Mouse (Mus musculus): ENCODE measurements around the gene Sap30l. TPM values are rescaled to one million over a fixed set of nuclear protein-coding genes. Genes with fewer than 3 reads are reported as not detected.

Gene Sap30l
- polyA plus RNA-seq, 1 experiment from 2014 or later = 12.0 TPM

DNA sequence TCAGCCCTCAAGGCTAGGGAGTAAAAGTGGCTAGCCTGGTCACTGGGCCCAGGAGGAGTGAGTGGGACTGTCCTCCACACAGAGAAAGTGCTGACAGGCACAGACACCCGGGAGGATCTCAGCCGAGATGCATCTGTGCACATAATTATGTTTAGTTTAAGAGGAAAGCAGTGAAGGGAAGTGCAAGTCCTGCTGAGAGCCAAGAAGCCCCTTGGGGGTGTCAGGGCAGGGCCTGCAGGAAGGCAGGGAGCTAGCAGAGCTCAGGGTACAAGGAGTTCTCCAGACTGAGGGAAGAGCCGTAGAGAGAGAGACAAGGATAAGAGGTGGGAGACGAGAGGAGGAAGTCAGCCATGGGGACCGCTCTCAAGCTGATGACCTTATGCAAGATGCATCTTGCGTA, 25.6 kb upstream of the Sap30l start:
- 60% methylated on average over 6 of the region's 6 CpGs for WGBS
- no peak for ATAC-seq

DNA sequence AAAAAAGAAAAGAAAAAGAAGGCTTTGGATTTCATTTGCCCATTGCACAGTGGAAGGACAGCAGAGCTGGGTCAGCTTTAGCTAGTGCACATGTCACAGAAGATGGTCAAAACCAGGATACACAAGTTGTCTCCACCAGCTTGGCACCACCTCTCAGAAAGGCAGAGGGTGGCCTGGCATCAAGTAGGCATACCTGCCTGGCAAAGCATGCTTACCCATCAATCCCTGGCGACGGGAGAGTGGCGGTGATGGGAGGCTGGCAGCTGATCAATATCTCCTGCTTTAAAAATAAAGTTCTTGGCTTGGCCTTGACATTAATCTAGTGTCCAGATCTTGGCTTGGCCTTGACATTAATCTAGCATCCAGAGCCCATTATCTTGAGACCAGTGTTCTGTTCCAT, 24.9 kb upstream of the Sap30l start:
- no peak for ATAC-seq
- Histone ChIP-seq H3K4me2 (replicated peaks) (no peak overlapping the region), H3K27ac (no peak overlapping the region), H3K9me3 (no peaks in the 10 kb centered on the region), H3K36me3 (no peaks in the 10 kb centered on the region), H3K4me1 (replicated peaks) (peaks cover 9% of the 10 kb centered on the region; the same call in 1 of the 2 replicates), H3K9ac (no peak overlapping the region), H3K27me3 (replicated peaks) (no peaks in the 10 kb centered on the region), H3K4me3 (replicated peaks) (no peak overlapping the region)
- 94% methylated on average over 3 of the region's 3 CpGs for WGBS

More for the DNA sequence above, 25.6 kb upstream of the Sap30l start:
- H3K4me3 ChIP-seq (replicated peaks) = no peak overlapping the region
- H3K27ac ChIP-seq = no peak overlapping the region
- H3K9me3 ChIP-seq = no peaks in the 10 kb centered on the region
- H3K27me3 ChIP-seq (replicated peaks) = no peaks in the 10 kb centered on the region
- no peaks in the 10 kb centered on the region for H3K36me3 ChIP-seq
- H3K4me2 ChIP-seq (replicated peaks) = no peak overlapping the region
- peaks cover 9% of the 10 kb centered on the region; the same call in 1 of the 2 replicates for H3K4me1 ChIP-seq (replicated peaks)
- no peak overlapping the region for H3K9ac ChIP-seq

DNA sequence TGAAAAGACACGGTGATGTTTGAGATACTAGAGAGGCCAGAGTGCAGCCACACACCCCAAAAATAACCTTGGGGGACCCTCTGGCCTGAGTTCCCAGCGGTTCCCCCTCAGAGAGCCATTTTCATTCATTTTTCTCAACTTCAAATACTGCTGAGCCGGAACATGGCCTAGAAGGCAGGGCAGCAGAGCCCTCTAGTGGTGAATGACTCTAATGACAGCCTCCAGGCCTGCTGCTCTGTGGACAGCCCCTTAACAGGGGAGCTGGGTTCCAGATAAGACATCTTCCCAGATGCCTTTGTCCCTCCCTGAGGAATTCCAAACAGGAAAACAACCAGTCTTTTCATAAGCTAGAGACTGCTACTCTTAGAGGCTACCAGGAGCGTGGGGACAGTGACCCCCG, 23.1 kb upstream of the Sap30l start:
- Histone ChIP-seq H3K9ac (no peak overlapping the region), H3K4me3 (replicated peaks) (no peak overlapping the region), H3K27me3 (replicated peaks) (no peaks in the 10 kb centered on the region), H3K9me3 (no peaks in the 10 kb centered on the region), H3K27ac (0 out of 2 replicates have a peak overlapping the region, but pooled peaks have one; percentile 11), H3K36me3 (no peaks in the 10 kb centered on the region), H3K4me2 (replicated peaks) (no peak overlapping the region), H3K4me1 (replicated peaks) (peaks cover 9% of the 10 kb centered on the region; the same call in 1 of the 2 replicates)
- 26% methylated on average over 5 of the region's 5 CpGs for WGBS
- ATAC-seq = peak; percentile 41; the same call in 1 of the 2 replicates

DNA sequence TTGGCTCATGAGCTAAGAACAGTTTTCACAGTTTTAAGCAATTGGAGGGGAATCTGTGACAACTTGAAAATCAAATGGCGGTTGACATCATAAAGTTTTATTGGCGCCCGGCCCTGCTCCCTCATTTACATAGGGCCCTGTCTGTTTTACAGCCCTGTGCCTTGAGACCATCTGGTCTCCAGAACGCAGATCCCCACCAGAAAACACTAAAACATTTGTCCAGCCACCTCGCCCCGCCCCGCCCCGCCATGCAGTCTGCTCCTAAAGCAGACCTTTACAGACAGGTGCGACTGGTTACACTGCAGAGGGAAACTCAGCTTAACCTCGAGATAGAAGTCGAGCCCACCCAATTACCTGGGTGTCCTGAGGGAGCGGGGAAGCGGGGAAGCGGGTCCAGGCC, 21.6 kb upstream of the Sap30l start:
- no peaks in the 10 kb centered on the region for H3K36me3 ChIP-seq
- 50% methylated on average over 14 of the region's 14 CpGs for WGBS
- H3K27ac ChIP-seq = peak overlapping the region; percentile 79
- H3K27me3 ChIP-seq (replicated peaks) = no peaks in the 10 kb centered on the region
- peaks cover 9% of the 10 kb centered on the region; the same call in 1 of the 2 replicates for H3K4me1 ChIP-seq (replicated peaks)
- H3K9ac ChIP-seq = no peak overlapping the region
- ATAC-seq = peak; percentile 85
- no peak overlapping the region for H3K4me3 ChIP-seq (replicated peaks)
- no peaks in the 10 kb centered on the region for H3K9me3 ChIP-seq
- H3K4me2 ChIP-seq (replicated peaks) = no peak overlapping the region

DNA sequence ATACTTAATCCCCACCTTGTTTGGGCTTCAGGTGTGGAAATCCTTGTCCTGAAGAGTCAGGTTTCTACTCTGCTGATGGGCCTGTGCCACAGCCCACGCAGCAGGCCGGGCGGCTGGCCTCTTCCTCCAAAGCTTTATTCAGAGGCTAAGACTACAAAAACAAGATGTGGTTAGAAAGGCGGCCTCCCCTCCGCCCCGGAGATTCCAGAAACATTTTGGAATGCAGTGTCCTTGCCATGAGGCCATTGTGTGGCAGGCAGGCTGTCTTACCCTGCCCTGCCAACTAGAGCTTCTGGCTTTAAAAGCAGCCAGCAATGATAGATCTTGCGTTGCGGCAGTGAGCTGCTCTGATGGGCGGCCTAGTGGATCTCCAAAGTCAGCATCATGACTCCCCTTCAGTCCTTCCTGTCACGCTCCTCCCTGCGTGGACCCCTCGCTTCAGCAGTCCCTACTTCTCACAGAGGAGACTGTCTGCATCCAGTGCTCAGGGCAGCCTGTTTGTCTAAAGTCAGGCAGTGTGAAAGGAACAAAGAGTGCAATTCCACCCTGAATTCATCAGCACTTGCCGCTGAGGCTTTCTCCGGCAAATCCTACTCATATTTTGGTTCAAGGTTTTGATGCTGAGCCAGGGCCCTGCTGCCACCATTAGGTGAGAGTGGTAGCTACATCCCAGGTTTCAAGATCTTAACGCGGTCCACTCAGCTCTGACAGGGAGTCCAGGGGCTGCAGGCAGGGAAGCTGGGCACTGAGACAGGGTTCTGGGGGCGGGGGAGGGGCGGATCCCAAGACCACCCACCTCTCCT, 14.6 kb upstream of the Sap30l start:
- 52% methylated on average over 18 of the region's 18 CpGs for WGBS
- Histone ChIP-seq H3K9me3 (no peaks in the 10 kb centered on the region), H3K27ac (no peak overlapping the region), H3K4me1 (replicated peaks) (peaks cover 2% of the 10 kb centered on the region; the same call in 1 of the 2 replicates), H3K9ac (no peak overlapping the region), H3K36me3 (no peaks in the 10 kb centered on the region), H3K4me3 (replicated peaks) (no peak overlapping the region), H3K4me2 (replicated peaks) (no peak overlapping the region), H3K27me3 (replicated peaks) (no peaks in the 10 kb centered on the region)
- no peak for ATAC-seq

DNA sequence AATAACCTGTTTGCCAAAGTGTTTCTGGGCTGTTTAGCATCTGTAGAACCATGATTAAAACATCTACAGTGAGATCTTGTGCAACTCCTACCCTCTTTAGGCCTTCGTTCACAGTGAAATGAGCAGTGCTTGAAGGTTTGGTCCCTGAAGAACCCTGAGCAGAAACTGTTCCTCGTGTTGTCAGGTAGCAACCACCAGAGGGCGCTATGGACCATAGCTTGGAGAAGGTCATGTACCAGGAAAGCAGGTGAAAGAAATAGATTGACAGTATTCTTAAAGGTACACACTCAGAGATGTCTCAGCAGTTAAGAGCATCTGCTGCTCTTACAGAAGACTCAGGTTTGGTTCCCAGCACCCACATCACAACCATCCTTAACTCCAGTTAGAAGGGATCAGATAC, 13.5 kb upstream of the Sap30l start:
- WGBS = 47% methylated on average over 3 of the region's 3 CpGs
- ATAC-seq = no peak
- H3K9ac ChIP-seq = no peak overlapping the region

DNA sequence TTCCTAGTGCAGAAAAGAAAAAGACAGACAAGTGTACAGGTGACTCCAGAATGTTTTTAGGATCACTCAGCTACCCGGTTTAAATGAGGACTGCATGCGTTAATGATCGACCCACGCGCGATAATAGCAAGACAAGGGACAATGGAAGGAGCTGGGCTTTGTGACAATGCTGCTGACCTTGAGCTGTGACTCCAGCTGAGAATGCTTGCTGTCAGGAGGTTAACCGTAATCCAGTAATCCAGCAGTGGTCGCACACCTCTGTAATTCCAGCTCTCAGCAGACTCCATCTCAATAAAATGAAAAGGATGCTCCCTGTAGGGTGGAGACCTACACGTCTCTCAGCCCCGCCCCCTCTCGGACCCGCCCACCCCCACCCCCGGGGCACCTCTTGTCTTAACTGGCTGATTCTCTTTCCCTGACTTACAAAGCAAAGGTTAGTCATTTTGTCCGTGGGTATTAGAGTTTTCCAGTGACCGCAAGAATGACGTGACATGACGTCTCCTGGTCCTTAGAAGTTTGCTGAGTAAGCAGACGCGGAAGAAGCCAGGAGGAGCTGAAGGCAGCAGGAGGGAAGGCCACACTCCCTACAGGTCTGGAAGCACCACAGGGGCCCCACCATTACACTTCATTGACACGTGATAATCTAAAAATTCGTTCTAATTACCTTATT, 10.4 kb upstream of the Sap30l start:
- peak overlapping the region; percentile 19; the same call in 1 of the 2 replicates for H3K4me2 ChIP-seq (replicated peaks)
- ATAC-seq = peak; percentile 46; the same call in 1 of the 2 replicates
- no peaks in the 10 kb centered on the region for H3K36me3 ChIP-seq
- H3K9me3 ChIP-seq = no peaks in the 10 kb centered on the region
- peaks cover 2% of the 10 kb centered on the region; the same call in 1 of the 2 replicates for H3K4me1 ChIP-seq (replicated peaks)
- no peak overlapping the region for H3K4me3 ChIP-seq (replicated peaks)
- H3K27ac ChIP-seq = no peak overlapping the region
- H3K9ac ChIP-seq = no peak overlapping the region
- H3K27me3 ChIP-seq (replicated peaks) = no peaks in the 10 kb centered on the region
- WGBS = 25% methylated on average over 21 of the region's 21 CpGs

More for the DNA sequence above, 13.5 kb upstream of the Sap30l start:
- H3K9me3 ChIP-seq = no peaks in the 10 kb centered on the region
- no peaks in the 10 kb centered on the region for H3K36me3 ChIP-seq
- no peak overlapping the region for H3K27ac ChIP-seq
- no peak overlapping the region for H3K4me3 ChIP-seq (replicated peaks)
- peaks cover 2% of the 10 kb centered on the region; the same call in 1 of the 2 replicates for H3K4me1 ChIP-seq (replicated peaks)
- H3K4me2 ChIP-seq (replicated peaks) = no peak overlapping the region
- H3K27me3 ChIP-seq (replicated peaks) = no peaks in the 10 kb centered on the region

DNA sequence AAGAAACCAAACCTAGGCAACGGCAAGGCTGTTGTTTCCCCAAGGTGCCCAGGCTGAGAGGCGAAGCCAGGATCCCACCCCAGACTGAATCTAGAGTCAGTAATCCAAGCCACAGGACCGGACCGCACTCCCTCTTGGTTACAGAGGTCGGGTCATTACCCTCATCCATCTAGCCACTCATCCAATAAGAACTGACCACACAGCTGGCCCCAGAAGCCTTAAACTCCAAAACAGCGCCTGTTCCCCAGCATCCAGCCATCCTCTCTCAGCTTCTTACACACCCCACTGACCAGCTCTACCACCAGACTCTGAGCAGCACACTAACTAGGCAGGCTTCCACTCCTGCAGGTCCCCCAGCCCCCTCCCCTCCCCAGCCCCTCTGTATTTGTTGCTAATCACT, 6.4 kb upstream of the Sap30l start:
- no peaks in the 10 kb centered on the region for H3K9me3 ChIP-seq
- H3K36me3 ChIP-seq = no peaks in the 10 kb centered on the region
- H3K4me1 ChIP-seq (replicated peaks) = peaks cover 3% of the 10 kb centered on the region; the same call in 1 of the 2 replicates
- no peak overlapping the region for H3K4me3 ChIP-seq (replicated peaks)
- ATAC-seq = no peak
- H3K27ac ChIP-seq = no peak overlapping the region
- H3K9ac ChIP-seq = no peak overlapping the region
- 54% methylated on average over 6 of the region's 6 CpGs for WGBS
- no peak overlapping the region for H3K4me2 ChIP-seq (replicated peaks)
- no peaks in the 10 kb centered on the region for H3K27me3 ChIP-seq (replicated peaks)

DNA sequence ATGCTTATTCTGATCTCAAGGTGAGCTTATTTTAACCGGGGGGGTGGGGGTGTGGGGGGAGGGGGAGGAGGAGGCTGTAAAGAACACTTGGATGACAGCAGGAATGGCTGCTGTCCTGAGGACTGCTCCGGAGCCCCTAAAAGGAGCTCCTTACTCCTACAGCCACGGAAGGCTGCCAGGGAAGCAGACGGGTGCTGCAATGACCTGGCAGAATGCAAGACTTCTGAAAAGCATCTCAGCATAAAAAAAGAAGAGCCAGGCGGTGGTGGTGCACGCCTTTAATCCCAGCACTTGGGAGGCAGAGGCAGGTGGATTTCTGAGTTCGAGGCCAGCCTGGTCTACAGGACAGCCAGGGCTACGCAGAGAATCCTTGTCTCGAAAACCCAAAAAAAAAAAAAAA, 3.6 kb upstream of the Sap30l start:
- 82% methylated on average over 9 of the region's 9 CpGs for WGBS
- no peak for ATAC-seq

DNA sequence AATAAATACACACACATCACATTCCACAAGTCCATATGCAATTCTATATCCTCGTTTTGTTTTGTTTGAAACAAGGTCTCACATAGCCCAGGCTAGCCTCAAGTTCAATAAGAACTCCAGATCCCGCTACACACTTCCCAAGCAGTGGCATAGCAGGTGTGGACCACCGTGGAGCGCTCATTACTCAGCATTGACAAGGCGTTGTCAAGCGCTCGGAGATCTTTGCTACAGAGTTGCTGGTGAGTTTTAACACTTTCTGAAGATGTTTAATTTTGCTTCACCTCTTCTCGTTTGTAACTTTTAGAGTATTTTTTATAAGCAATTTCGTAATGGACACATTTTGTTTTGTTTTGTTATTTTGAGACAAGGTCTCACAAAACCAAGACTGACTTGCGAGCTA, 2.0 kb upstream of the Sap30l start:
- Histone ChIP-seq H3K9me3 (no peaks in the 10 kb centered on the region), H3K9ac (no peak overlapping the region), H3K4me2 (replicated peaks) (no peak overlapping the region), H3K27me3 (replicated peaks) (no peaks in the 10 kb centered on the region), H3K4me3 (replicated peaks) (no peak overlapping the region), H3K27ac (no peak overlapping the region), H3K36me3 (no peaks in the 10 kb centered on the region), H3K4me1 (replicated peaks) (peaks cover 16% of the 10 kb centered on the region; the same call in 1 of the 2 replicates)
- ATAC-seq = no peak
- 87% methylated on average over 10 of the region's 10 CpGs for WGBS

More for the DNA sequence above, 3.6 kb upstream of the Sap30l start:
- Histone ChIP-seq H3K36me3 (no peaks in the 10 kb centered on the region), H3K27ac (no peak overlapping the region), H3K27me3 (replicated peaks) (no peaks in the 10 kb centered on the region), H3K4me3 (replicated peaks) (no peak overlapping the region), H3K4me2 (replicated peaks) (no peak overlapping the region), H3K9ac (no peak overlapping the region), H3K4me1 (replicated peaks) (peaks cover 11% of the 10 kb centered on the region; the same call in 1 of the 2 replicates), H3K9me3 (no peaks in the 10 kb centered on the region)

DNA sequence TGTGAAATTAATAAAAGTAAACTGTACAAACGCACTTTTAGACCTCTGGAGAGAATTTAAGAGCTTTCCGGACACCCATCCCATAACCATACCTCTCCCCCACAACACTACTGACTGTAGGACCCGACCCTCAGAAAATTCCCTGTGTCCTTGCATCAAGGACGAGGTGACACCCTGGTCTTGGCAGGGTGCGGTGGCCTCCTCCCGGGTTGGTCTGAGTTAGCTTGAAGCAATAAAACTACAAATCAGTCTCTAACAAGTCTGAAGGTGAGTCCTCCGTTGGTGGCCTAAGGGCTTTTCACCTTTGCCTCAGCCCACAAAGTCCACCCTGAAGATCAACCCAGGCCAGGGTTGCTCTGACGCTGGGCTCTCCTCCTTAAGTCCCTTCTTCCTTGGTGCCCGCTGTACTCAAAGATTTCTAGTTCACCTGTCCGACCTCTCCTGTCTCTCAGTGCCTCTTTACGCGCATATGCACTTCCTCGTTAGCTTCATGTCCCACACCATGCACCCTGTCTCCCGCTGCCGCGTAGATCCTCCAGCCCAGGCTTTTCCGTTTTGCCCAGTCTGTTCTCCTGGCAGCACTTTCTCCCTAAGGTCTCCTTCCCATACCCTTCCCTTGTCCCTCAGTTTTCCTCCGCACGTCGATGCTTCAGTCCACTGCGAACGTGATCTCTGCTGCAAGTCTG, 1.0 kb upstream of the Sap30l start:
- WGBS = 11% methylated on average over 22 of the region's 22 CpGs
- no peaks in the 10 kb centered on the region for H3K9me3 ChIP-seq
- H3K9ac ChIP-seq = peak overlapping the region; percentile 66
- peak overlapping the region; percentile 81 for H3K27ac ChIP-seq
- H3K4me3 ChIP-seq (replicated peaks) = peak overlapping the region; percentile 99
- peak; percentile 12; the same call in 1 of the 2 replicates for ATAC-seq
- peaks cover 16% of the 10 kb centered on the region; the same call in 1 of the 2 replicates for H3K4me1 ChIP-seq (replicated peaks)
- no peaks in the 10 kb centered on the region for H3K27me3 ChIP-seq (replicated peaks)
- no peaks in the 10 kb centered on the region for H3K36me3 ChIP-seq
- peak overlapping the region; percentile 97 for H3K4me2 ChIP-seq (replicated peaks)
